Mouse (Mus musculus) layer of hippocampus, postnatal 36 days (tissue): ENCODE results near the gene Plcz1. TPM values are rescaled to one million over a fixed set of nuclear protein-coding genes. Genes with fewer than 3 reads are reported as not detected.

ENCODE experiments used
- DNase-seq, 2 experiments: peaks; one replicate each; pipeline ENCODE4 v3.0.0; 2022
- total RNA-seq, 2 experiments: library from RNA; stranded (reverse); gene quantifications; 2 replicates each; pipeline ENCODE4 v1.2.3; 2021

Plcz1 gene
- under 1 TPM; 0.92 to 0.96 TPM for total RNA-seq

DNA sequence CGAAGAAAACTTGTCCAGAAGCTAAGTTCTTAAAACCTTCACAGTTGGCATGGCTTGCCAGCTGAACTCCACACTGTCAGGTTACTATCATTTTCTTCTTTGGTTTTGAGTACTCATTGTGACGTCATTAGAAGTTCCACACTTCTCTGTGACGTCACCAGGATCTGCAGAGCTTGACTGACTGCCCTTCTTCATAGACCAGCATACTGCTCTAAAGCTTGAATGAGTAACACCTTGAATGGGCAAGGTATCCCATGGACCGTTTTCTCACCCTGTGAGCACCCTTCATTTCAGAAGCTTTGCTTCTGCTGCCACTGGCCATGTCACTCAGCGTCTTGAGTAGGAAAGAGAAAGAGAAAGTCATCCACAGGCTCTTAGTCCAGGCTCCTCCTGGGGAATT is at the start of gene Plcz1:
Plcz1 (minus strand) TSS at position 101 of the 400 bp plus-strand sequence.
- no peak for DNase-seq

DNA sequence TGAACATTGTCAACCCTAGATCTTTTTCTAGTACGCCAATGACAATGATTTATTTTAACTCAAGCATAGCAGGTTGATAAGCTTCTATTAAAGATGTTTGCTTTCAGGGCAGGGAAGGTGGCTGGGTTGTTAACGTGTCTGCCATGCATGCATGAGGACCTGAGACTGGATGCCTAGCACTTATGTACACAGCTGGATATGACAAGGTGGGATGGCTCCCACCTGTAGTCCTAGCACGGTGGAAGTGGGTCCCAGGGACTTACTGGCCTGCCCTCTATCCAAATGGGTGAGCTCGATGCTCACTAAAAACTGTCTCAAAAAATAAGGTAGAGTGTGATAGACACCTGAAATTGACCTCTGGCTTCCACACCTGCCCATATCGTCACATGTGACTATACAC is 48.6 kb upstream of the Plcz1 start:
- no peak for DNase-seq

DNA sequence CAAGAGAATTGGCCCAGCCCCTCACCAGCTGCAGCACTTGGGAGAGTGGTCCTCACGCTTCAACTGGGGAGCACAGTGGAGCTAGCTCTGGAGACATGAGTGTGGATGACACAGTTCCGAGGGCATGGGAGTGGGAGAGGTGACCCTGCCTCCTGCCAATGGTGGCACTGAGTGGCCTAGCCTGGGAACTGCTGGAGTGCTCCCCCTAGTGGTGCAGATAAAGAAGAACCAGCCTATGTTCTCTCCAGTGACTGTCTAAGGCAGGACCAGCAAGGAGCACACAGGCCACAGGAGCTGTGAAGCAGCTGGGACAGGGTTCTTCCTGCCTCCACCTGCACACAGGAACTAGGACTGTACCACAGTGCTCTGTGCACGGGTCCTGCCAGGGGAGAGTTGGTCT is 40.5 kb upstream of the Plcz1 start:
- DNase-seq, result no peak

DNA sequence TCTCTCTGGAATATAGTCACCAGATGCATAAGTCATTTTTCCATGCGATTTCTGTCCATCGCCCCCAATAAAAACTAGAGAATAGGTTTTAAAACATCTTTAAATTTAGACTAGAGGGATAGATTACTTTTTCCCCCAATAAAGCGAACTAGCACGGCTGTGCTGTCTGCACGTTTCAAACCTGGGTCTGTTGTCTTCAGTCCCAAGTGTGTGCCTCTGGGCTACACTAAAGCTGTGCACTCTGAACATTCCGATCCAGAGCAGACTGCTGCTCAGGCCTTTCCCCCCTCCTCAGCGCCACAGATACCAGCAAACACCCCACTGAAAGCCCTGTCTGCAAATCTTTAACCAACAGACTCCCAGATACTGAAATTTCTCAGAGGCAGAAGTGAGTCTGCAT is 39.7 kb upstream of the Plcz1 start:
- DNase-seq, result no peak

DNA sequence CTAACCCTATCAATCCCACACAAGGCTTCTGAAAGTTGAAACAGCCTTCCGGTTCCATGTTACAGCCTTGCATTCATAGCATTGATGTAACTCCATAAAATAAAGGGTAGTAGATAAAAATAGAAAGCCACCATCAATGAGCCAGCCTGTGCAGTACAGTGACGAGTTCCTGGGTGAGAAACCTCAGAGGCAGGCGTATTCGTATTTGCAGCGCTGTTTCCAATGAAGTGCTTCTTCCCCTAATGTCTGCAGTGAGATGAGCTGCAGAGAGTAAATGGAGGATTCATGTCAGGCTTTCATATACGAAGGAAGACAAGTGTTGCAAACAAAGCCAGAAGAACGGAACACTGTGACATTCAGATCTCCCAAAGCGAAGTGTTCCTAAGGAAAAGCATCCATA is 27.9 kb upstream of the Plcz1 start:
- DNase-seq, result no peak

DNA sequence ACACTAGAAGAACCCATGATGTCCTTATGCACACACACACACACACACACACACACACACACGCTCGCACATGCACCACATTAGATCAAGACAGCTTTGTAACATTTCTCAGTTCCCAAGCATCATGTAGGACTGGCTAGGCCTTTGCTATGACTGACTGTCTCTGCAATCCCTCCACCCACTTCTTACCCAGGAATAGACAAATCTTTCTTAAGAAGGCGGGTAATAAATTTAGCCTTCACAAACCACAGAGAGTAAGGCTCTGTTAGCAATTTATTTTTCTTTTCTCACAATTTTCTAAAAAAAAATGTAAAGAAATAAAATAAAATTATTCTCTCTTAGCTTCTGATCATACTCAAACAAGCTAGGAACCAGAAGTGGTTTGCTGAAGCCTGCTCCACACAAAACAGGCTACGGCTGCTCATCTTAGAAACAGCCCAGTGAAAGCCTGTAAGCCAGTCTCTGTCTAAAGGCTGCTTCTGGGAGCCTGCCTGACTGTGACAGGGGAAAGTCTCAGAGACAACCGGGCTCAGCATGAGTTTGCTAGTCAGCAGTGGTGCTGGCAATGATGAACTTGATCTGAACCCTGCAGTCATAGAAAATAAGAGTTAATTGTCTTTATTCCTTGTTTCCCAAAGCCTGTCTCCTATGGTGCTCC is 13.1 kb upstream of the Plcz1 start:
- no peak for DNase-seq

DNA sequence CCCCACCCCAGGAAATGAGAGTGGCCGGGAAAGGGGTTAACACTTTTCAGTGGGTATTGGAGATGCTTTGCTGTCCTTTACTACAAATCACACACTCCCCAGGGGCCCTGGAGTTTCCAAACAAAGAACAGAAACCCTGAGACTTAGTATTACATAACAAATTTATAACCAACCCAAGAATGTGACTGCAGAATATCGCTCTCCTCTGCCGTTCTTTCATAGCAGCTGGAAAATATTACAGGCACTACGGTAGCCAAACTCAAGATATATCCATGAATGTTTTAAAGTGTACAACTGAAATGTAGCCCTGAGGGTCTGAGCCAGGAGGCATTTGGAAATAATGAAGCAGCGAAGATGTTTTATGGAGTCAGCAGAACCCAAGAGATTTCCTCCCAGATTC is 10.2 kb upstream of the Plcz1 start:
- no peak for DNase-seq

DNA sequence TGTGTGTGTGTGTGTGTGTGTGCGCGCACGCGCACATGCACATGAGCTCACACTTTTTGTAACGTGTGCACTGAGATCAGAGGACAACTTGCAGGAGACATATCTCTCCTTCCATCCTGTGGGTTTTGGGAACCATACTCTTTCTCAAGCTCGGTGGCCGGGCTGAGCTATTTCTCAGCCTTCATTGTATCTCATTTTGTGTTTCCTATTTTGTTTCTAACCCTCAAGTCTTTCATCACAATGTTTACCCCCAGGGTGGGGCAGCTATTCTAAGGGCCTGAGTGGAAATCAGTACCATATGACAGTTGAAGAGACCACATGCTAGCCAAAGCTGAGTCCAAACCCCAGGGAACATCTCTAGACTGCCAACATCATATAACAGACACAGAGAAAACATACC is 305 bp downstream of the Plcz1 start, which contains the start of gene Capza3:
Capza3 (plus strand) TSS at position 301 of the 400 bp plus-strand sequence.
- DNase-seq, result no peak

DNA sequence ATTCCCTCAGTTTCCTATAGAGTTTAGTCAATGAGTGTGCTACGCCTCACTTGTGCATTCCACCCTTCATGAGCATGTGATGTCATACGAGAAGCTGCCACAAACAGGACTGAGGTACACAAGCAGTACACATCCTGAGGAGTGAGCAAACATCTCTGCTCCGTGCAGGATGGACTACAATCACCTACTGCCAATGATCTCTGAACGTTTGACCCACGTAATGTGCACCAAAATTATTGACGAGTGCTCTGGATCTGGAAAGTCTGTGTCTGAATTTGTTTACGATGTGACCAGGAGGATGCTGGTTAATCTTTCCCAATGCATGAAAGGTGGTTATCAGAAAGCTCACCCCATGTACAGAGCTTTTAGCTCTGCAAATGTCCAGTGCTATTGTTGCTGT is 16.9 kb downstream of the Plcz1 start:
- DNase-seq, result no peak

DNA sequence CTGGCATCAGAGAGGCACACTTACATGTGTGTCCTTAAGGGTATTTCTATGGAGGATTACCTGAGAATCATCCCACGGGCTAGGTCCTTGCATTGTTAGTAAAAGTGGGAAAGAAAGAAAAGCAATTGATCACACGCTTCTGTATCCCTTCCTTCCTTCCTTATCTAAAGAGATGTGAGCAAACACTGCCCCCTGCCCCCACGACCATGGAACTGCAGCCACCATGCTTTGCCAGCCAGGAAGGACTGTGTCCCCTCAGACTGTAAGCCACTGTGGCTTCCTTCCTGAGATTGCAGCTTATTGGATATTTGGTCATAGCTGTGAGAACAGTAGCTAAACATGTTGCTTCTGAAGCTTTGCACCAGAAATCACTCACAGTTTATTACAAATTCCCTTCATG is 36.1 kb downstream of the Plcz1 start:
- no peak for DNase-seq

DNA sequence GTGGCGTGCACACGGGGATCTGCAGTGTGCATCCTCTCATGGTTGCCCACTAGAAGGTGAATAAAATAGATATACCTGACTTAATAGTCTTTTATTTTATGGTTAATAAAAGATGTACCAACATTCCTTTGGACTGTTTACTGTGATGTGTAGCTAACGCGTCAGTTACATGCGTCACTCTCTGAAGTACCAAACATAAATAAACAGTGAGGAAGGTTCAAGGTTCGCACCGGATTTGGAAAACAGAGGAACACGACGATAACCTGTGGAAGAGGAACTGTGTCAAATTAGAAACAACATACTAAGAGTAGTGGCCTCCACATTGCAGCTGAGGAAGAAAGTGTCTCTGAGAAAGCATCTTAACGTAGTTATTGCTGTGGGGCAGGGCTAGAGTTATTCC is 51.7 kb downstream of the Plcz1 start:
- no peak for DNase-seq

DNA sequence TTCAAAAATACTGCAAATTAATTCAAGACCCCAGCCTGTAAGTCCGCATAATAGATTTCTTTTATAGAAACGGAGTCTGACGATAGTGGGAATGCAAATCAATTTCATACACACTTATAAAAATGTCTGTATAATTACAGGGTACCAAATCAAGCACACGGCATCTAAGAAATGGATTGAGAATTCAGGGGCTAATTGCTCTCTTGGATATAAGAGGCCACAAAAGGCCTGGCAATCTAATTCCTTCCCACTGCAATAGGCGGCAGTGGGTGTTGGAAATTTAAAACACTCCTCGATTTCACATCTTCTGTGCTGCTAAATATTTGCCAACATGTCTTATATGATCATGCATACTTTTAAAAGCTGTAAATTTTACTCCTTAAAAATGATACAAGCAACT is 52.2 kb downstream of the Plcz1 start:
- DNase-seq, result no peak

DNA sequence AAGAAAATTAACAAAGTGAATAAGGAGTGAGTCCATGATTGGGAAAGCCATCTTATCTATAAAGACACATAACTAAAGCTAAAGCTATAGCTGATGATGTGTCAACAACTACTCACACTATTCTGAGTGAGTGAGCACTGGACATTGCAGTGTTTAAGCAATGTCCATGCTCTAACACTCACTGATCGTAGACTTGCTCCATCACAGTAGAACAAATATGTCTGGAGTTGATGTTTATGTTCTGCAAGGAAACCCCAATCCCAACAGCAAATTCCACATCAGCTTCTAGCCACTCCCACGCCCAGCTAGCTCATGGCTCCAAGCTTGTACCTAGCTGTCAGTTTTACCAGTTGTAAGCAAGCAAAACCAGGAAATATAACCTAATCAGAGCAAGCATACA is 54.7 kb downstream of the Plcz1 start:
- no peak for DNase-seq

DNA sequence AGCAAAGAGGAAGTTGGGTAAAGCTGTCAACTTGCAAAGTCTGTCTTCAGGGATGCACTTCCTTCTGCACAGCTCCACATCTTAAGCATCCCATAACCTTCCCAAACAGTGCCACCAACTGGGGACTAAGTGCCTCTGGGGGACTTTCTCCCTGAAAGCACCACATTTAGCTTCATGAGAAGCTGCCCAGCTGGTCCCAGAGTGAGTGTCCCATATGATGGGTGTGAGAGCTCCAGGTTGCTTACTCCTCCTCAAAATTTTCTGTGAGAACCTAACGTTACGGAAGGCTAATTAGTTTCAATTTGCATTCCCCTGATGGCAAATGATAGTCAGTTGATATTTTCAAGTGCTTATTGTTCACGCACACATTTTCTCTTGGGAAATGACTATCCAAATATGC is 57.2 kb downstream of the Plcz1 start:
- no peak for DNase-seq

DNA sequence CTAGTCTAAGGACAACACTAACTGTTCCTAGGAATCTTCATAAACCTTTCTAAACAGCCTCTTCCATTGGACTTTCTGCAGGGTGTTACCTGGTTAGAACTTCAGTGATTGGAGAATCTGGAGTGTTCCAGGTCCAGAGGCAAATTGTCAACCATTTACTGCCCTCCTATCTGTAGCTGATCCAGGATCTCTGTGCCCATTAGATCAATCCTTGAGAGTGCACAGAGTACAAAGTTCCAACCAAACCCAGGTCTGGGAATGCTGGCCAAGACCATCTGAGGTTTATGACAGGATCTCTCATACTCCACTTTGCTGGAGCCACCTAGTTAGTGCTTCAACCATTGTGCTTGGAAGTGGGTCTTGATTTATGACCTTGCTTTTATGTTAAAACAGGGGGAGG is 60.2 kb downstream of the Plcz1 start:
- no peak for DNase-seq

DNA sequence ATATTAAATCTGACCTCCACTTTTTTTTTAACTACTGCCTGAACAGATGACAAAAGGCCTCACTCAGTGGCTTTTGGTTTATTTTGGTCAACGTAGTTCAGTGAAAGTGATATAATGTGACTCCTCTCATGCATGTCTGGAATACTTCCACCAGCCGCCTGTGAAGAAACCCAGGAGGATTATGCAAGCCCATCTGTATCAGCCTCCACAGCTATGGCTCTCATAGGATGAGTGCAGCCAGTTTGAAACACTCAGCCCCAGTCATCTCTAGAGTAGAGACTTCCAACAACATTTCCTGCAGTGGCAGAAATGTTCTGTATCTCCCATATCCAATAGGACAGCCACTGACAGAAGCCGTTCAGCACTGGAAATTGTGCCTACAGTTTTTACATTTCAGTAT is 63.1 kb downstream of the Plcz1 start:
- DNase-seq, result no peak

DNA sequence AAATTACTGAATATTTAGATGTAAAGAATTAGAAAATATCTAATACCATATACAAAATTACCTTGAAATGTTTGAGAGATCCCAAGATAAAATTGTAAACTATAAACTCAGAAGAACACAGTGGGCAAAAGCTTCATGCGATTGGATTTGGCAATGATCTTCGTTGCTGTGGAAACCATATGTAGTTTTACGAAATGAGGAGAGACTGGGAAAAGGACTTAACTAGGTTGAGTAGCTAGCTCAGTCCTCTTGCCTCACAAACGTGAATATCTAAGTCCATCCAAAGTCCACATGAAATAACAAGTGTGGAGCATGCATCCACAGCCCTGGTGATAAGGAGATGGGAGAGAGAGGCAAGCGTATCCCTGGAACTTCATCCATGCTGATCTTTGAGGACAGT is 66.6 kb downstream of the Plcz1 start:
- DNase-seq, result no peak

DNA sequence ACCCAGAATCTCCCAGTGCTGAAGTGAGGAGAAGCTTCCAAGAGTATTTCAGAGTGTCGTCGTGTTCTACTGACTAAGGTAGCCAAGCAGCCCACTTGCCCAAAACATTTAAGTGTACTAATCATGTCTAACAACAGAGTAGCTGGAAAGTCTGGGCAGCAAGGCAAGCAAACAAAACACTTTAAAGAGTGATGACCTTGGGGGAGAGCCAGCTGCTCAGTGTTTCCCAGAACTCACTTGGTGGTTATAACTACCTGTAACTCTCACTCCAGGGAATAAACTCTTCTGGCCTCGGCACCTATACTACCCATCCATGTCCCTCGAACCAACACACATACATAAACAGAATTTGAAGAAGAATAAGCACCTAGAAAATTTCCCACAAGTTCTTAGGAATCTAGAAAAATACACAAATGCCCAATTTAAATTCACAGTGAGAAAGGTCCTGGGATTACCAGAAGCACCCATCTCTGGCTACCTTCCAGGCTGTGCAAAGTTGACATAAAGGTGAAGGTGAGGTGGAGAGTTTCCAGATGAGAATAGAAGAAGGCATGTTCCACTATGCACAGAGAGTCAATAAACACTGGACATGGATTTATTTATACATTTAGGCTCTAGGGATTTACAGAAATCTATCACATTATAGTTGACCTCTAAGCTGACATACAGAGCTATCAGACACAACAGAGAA is 69.5 kb downstream of the Plcz1 start:
- DNase-seq, result no peak

DNA sequence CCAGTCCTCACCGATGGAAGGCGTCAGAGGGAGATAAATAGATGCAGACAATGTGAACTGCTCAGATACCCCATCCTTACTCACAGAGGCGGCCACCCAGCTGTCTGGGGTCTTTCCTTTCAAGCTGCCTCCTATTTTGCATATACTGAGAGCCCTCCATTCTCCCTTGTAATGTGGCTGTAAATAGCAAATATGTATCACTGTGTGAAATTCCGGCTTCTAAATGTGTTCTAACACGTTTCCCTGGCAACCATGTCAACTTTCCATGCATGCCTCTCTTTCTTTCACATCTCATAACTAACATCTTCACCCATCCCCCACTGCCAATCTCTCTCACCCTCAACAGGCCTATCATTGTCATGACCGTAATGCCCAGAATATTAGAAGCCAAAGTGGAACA is 74.6 kb downstream of the Plcz1 start:
- no peak for DNase-seq

DNA sequence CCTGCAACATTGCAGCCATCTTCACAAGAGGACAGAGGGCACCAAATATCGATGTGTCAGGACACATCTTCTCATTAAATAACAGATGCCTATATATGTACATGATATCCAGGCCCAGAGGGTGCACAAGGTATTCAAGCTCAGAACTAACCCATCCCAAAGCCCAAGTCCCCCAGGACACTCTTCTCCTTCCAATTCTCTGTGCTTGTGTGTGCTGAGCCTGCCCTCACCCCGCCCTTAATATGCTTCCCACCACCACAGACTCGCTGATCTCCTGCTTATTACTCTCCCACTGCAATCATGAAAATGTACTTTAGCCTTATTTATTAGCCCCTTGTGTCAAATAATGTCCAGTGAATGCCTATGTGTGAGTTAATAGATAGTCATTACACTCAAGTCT is 76.4 kb downstream of the Plcz1 start:
- DNase-seq, result no peak

DNA sequence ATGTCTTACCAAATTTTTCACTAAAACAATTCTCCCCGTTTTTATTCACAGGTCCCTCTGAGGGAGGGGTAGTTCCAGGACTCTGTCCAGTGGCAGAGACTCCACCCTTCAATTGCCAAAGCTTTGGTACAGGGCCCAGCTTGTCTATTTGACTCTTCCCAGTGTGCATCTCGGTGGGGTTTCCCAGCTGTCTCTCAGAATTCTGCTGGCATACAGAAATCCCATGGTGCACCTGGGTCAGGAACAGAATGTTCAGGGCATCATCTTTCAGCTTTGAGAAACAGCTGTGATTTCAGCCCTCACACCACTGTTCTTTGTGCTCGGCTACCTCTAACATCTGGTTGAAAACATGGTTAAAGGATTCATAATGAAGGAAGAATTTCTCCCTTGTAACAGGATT is 77.5 kb downstream of the Plcz1 start:
- no peak for DNase-seq

DNA sequence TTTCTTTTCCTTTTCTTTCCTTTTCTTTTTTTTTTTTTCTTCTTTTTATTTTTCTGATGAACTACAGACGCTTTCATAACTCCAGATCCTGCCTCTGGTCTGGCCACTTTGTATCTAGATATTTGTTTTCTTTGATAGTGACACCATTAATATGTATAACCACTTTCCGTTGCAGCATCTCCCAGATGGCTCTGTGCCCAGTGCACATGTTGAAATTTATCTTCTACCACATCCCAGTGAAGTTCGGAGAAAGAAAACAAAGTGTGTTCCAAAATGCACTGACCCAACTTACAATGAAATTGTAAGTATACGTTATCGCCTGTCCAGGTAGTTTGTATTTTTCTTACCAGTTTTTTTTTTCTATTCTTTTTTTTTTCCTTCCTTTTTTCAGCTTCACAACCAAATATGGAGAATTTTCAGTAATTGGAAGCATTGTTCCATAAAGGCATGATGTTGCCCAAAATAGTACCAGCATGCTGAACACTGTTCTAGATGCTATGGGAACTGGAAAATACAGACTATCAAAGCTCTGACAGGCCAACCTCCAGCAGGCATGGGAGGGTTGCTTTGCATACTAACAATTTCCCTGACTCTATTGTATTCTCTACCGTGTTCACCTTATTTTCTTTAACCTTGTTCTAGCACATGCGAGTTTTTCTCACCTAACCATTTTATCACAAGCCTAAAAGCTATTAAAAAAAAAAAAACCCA is 83.6 kb downstream of the Plcz1 start:
- DNase-seq, result no peak

DNA sequence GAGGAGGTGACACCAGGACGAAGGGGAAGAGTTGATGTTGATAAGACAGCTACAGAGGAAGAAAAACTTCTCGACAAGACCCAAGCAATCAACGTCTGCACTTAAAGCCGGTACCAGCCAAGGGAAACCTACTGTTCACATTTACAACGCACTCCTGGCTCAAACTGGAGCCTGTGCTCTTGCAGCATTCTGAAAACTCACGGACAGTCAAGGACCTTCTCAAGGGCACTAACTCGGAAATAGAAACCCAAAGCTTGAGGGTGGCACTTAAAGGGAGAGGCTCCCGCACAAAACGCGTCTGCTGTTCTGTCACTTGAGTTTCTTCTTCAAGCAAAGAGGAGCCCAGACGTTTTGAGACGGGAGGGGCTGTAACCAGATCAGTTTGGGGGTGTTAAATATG is 87.7 kb downstream of the Plcz1 start:
- DNase-seq, result no peak
